Mouse (Mus musculus) lung, adult 18-20 months (tissue): ENCODE results near the gene Rnf43.
A peak's percentile ranks its signal among the peaks of the same experiment; 100 is the strongest.

Experiments
- DNase-seq, 2 experiments: peaks; one replicate each; pipeline ENCODE4 v3.0.0; 2022; ENCODE audit warnings: mixed read lengths in 2 of 2

Rnf43 gene

GRCm38 (mm10) chr11:87678545-87678944 lies 16.0 kb downstream of the Rnf43 start:
- DNase-seq, result no peak

- DNase-seq, result no peak
Observed at GRCm38 (mm10) chr11:87678976-87679375, 16.5 kb downstream of the Rnf43 start.

GRCm38 (mm10) chr11:87680786-87681185 lies 18.3 kb downstream of the Rnf43 start:
- peak in 1 of 2 experiments; percentile 54 for DNase-seq

GRCm38 (mm10) chr11:87682096-87682495 lies 19.6 kb downstream of the Rnf43 start:
- no peak for DNase-seq

- DNase-seq, result no peak
Observed at GRCm38 (mm10) chr11:87682838-87683571, 20.5 kb downstream of the Rnf43 start.

- no peak for DNase-seq
Observed at GRCm38 (mm10) chr11:87686407-87686806, 23.9 kb downstream of the Rnf43 start.

GRCm38 (mm10) chr11:87687246-87688225 lies 25.0 kb downstream of the Rnf43 start:
- no peak for DNase-seq

- no peak for DNase-seq
Observed at GRCm38 (mm10) chr11:87688478-87689203, 26.1 kb downstream of the Rnf43 start.

- peak; percentile 87 to 92 for DNase-seq
Observed at GRCm38 (mm10) chr11:87689402-87689808, 26.9 kb downstream of the Rnf43 start.

- DNase-seq, result peak in 1 of 2 experiments; percentile 30
Observed at GRCm38 (mm10) chr11:87690054-87690740, 27.7 kb downstream of the Rnf43 start.

GRCm38 (mm10) chr11:87697131-87697682 lies 34.7 kb downstream of the Rnf43 start:
- DNase-seq, result no peak

- peak in 1 of 2 experiments; percentile 50 for DNase-seq
Observed at GRCm38 (mm10) chr11:87698126-87698525, 35.6 kb downstream of the Rnf43 start.

- no peak for DNase-seq
Observed at GRCm38 (mm10) chr11:87701108-87701507, 38.6 kb downstream of the Rnf43 start.

GRCm38 (mm10) chr11:87701877-87702620 lies 39.5 kb downstream of the Rnf43 start:
- DNase-seq, result no peak

- DNase-seq, result no peak
Observed at GRCm38 (mm10) chr11:87703654-87704053, 41.1 kb downstream of the Rnf43 start.

- no peak for DNase-seq
Observed at GRCm38 (mm10) chr11:87704289-87704688, 41.8 kb downstream of the Rnf43 start.

GRCm38 (mm10) chr11:87707570-87707969 lies 45.0 kb downstream of the Rnf43 start:
- no peak for DNase-seq

- DNase-seq, result no peak
Observed at GRCm38 (mm10) chr11:87708979-87709378, 46.5 kb downstream of the Rnf43 start.

GRCm38 (mm10) chr11:87709513-87710261 lies 47.2 kb downstream of the Rnf43 start:
- DNase-seq, result peak; percentile 86 to 91

- DNase-seq, result no peak
Observed at GRCm38 (mm10) chr11:87710262-87710615, 47.7 kb downstream of the Rnf43 start.

- DNase-seq, result no peak
Observed at GRCm38 (mm10) chr11:87712188-87712587, 49.7 kb downstream of the Rnf43 start.
